Mouse (Mus musculus) kidney, embryonic 14.5 days (tissue): Measurements from ENCODE around the gene Rab3d. TPM values are rescaled to one million over a fixed set of nuclear protein-coding genes. Genes with fewer than 3 reads are reported as not detected.
A peak's percentile ranks its signal among the peaks of the same experiment; 100 is the strongest.

Source experiments
- ATAC-seq: fragments of 200-750 bp; cut with Nextera tagmentation; 2 replicates; pipeline ENCODE4 v1.8.0; 2017; ENCODE audit warnings: moderate number of reproducible peaks, mild to moderate bottlenecking, moderate TSS enrichment, moderate library complexity; ENCODE audit not compliant: low FRiP score, low TSS enrichment
- H3K27ac ChIP-seq: fragments of 300-500 bp; sonication (generic); 2 replicates; pipeline ENCODE4 v1.5.1; 2014; ENCODE audit warnings: low read depth, mild to moderate bottlenecking, low read length, moderate library complexity, mixed read lengths
- H3K27me3 ChIP-seq: fragments of 300-500 bp; sonication (generic); 2 replicates; pipeline ENCODE4 v1.6.1; 2014; ENCODE audit warnings: mild to moderate bottlenecking, low read length; ENCODE audit not compliant: control insufficient read depth, insufficient read depth
- H3K36me3 ChIP-seq: fragments of 300-500 bp; sonication (generic); 2 replicates; pipeline ENCODE4 v1.6.1; 2014; ENCODE audit warnings: low read length, mixed read lengths; ENCODE audit not compliant: control insufficient read depth, insufficient read depth
- H3K4me1 ChIP-seq: fragments of 300-500 bp; sonication (generic); 2 replicates; pipeline ENCODE4 v1.6.1; 2014; ENCODE audit warnings: low read length, mixed read lengths; ENCODE audit not compliant: control insufficient read depth, insufficient read depth
- H3K4me2 ChIP-seq: fragments of 300-500 bp; sonication (generic); replicated peaks from 2 replicates; pipeline ENCODE4 v1.6.1; 2014; ENCODE audit warnings: low read depth, mild to moderate bottlenecking, low read length
- H3K4me3 ChIP-seq: fragments of 300-500 bp; sonication (generic); 2 replicates; pipeline ENCODE4 v1.5.1; 2014; ENCODE audit warnings: mild to moderate bottlenecking, low read length
- H3K9ac ChIP-seq: fragments of 300-500 bp; sonication (generic); 2 replicates; pipeline ENCODE4 v1.6.1; 2014; ENCODE audit warnings: low read depth, mild to moderate bottlenecking, low read length, moderate library complexity
- H3K9me3 ChIP-seq: fragments of 300-500 bp; sonication (generic); 2 replicates; pipeline ENCODE4 v1.6.1; 2016; ENCODE audit warnings: low read length; ENCODE audit not compliant: control insufficient read depth
- WGBS: fragments of 180-500 bp; shearing (Covaris S2); extraction: QIAGEN DNeasy Blood & Tissue Kit; methylation state at CpG from one replicate; pipeline ENCODE4 v1.1.7; 2014; 5-methylcytosine and 5-hydroxymethylcytosine counted together
- polyA plus RNA-seq: library from polyadenylated mRNA; unstranded; fragments of >200 nt; fragmentation: Nextera tagmentation; extraction: Ambion mirVana; gene quantifications from 2 replicates; pipeline ENCODE4 v1.2.1, GENCODE M21; 2014

Gene Rab3d
- polyA plus RNA-seq, 1 experiment from 2014 or later = 8.3 TPM

DNA sequence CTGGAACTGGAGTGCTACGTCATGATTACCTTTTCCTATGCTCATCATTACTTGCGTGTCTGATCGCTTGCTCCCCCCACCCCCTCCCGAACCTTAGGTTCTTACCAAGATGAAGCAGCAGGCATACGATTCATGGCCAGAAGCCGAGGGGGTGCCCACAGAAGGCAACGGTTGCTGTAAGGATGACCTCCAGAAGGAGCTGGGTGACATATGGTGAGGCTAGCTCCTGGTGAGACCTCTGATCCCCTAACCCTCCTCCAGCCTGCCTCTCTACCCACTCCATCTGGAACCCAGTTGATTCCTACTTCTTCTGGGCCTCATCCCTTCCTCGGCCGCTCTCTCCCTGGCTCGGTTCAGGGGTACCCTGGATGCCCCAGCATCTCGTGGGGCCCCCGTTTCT, 16.0 kb upstream of the Rab3d start:
- no peaks in the 10 kb centered on the region for H3K4me1 ChIP-seq
- no peak overlapping the region for H3K27ac ChIP-seq
- no peaks in the 10 kb centered on the region for H3K36me3 ChIP-seq
- no peaks in the 10 kb centered on the region for H3K27me3 ChIP-seq
- no peak overlapping the region for H3K4me3 ChIP-seq
- no peak overlapping the region for H3K9ac ChIP-seq
- 87% methylated on average over 12 of the region's 12 CpGs for WGBS
- H3K9me3 ChIP-seq = no peaks in the 10 kb centered on the region
- no peak for ATAC-seq
- no peak overlapping the region for H3K4me2 ChIP-seq

DNA sequence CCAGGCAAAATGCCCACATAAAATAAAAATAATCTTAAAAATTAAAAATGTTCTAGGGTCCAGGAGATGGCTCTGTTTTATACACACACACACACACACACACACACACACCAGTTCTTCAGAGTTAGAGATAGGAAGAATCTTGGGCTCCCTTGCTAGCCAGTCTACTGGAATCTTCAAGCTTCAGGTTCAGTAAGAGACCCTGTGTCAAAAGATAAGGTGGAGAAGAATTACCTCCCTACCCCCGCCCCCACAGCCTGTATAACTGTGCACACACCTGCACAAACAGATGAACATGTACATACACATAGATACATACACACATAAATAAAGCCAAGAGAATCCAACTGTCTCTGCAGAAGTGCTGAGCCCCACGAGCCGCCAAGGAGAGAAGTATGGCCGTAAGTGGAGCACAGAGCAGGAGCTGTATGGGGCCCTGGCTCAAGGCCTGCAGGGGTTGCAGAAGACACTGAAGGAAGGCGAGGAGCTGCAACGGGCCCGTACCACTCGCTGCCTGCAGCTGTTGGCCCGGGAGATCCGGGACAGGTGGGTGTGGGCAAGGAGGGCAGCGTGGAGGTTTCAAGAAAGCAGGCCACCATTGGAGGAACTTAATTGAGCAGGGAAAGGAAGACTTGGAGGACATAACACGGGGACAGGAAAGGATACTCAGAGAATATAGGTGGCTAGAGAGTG, 14.6 kb upstream of the Rab3d start:
- Histone ChIP-seq H3K4me3 (no peak overlapping the region), H3K9me3 (no peaks in the 10 kb centered on the region), H3K4me1 (no peaks in the 10 kb centered on the region), H3K27ac (no peak overlapping the region), H3K36me3 (no peaks in the 10 kb centered on the region), H3K27me3 (no peaks in the 10 kb centered on the region), H3K4me2 (no peak overlapping the region), H3K9ac (no peak overlapping the region)
- no peak for ATAC-seq
- WGBS = 60% methylated on average over 12 of the region's 12 CpGs

DNA sequence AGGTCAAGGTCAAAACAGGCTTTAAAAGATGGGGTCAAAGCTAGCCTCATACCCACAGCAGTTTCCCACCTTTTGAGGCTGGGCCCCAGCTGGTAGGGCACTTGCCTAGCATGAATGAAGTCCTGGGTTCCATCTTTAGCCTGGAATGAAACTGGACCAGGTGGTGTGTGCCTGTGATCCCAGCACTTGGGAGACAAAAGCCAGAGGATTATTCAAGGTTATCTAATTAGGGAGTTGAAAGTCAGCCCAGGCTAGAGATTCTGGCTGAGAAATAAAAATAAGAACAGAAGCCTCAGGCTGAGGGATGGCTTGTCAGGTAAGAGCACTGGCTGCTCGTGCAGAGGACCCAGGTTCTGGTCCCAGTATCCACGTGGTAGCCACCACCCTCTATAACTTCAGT, 14.0 kb upstream of the Rab3d start:
- Histone ChIP-seq H3K9me3 (no peaks in the 10 kb centered on the region), H3K4me1 (no peaks in the 10 kb centered on the region), H3K36me3 (no peaks in the 10 kb centered on the region), H3K27ac (no peak overlapping the region), H3K4me3 (no peak overlapping the region), H3K9ac (no peak overlapping the region), H3K27me3 (no peaks in the 10 kb centered on the region), H3K4me2 (no peak overlapping the region)
- 73% methylated on average over 2 of the region's 2 CpGs for WGBS
- ATAC-seq = no peak

DNA sequence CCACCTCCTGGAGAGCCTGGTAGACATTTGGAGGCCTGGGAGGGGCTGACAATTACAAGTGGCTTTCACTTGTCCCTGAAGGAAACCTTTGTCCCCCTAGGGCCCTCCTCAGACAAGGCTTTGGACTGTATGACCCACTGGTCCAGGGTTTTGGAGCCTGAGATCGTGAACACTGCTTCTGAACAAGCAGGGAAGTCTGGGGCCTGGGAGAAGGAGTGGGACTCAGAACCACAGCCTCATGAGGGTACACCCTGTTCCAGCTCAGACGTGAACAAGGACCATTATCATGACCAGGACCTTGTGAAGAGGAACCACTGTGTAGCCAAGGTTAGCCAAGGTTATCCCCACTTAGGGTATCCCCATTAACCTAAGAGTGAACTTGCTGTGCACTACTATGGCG, 11.2 kb upstream of the Rab3d start:
- no peaks in the 10 kb centered on the region for H3K27me3 ChIP-seq
- H3K9ac ChIP-seq = no peak overlapping the region
- no peak overlapping the region for H3K4me2 ChIP-seq
- H3K9me3 ChIP-seq = no peaks in the 10 kb centered on the region
- H3K27ac ChIP-seq = no peak overlapping the region
- 71% methylated on average over 3 of the region's 3 CpGs for WGBS
- no peak overlapping the region for H3K4me3 ChIP-seq
- H3K4me1 ChIP-seq = peaks cover 9% of the 10 kb centered on the region
- H3K36me3 ChIP-seq = no peaks in the 10 kb centered on the region; the same call in 1 of the 2 replicates
- ATAC-seq = no peak

DNA sequence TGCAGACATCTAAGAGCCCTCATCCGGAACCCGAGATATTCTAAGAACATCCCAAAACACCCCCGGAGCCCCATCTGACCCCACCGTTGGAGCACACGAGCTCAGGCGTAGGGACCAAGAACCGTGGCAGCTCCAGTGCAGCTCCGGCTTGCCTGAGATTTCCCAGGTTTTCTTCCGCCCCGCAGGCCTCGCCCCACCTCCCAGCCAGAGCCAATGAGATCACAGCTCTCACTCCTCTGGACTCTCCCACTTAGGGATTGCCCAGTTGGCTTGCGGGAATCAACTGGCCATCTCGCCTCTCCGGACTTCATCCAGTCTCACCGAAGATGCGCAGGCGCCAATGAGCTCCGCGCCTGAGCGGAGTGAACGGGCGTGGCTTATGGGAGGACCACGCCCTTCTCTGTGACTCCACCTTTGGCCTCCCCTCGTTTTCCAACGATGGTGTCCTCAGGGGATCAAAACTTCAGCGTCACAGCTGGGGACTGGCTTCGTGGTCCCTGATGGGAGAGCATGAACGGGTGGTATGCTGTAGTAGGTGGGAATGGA, 9.3 kb upstream of the Rab3d start, which contains the start of the genes Ccdc159 and Tmem205:
Gene Ccdc159, plus strand, starts transcription at position 264 of the 546 bp plus-strand sequence.
Gene Tmem205, minus strand, starts transcription at position 349 of the 546 bp plus-strand sequence.
- peak within 1 kb of the TSS; percentile 46 for H3K4me3 ChIP-seq
- H3K4me1 ChIP-seq = peaks cover 9% of the 10 kb centered on the region
- H3K27me3 ChIP-seq = no peaks in the 10 kb centered on the region
- no peaks in the 10 kb centered on the region for H3K9me3 ChIP-seq
- H3K9ac ChIP-seq = peak within 1 kb of the TSS; percentile 65
- ATAC-seq = peak; percentile 98
- H3K36me3 ChIP-seq = no peaks in the 10 kb centered on the region; the same call in 1 of the 2 replicates
- WGBS = under 1% methylated on average over 28 of the region's 28 CpGs
- H3K27ac ChIP-seq = peak within 1 kb of the TSS; percentile 51; the same call in 1 of the 2 replicates
- H3K4me2 ChIP-seq = peak within 1 kb of the TSS; percentile 67

DNA sequence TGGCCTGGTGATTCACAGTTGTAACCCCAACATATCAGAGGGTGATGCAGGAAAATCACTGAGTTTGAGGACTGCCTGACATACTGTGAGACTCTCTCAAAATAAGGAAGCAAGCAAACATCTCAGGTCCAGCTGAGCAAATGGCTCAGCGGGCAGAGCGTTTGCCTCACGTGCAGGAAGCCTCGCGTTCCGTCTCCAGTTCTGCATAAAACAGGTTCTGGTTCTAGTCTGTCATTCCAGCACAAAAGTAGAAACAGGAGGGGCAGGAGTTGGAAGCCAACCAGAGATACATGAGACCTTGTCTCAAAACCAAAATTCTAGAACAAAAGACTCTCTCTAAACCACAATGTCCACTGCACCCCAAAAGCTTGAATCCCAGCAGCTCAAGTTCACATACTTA, 8.8 kb upstream of the Rab3d start:
- Histone ChIP-seq H3K4me2 (peak overlapping the region; percentile 67), H3K4me1 (peaks cover 9% of the 10 kb centered on the region), H3K9me3 (no peaks in the 10 kb centered on the region), H3K4me3 (peak overlapping the region; percentile 46), H3K9ac (peak overlapping the region; percentile 65), H3K27me3 (no peaks in the 10 kb centered on the region), H3K27ac (peak overlapping the region; percentile 39; the same call in 1 of the 2 replicates), H3K36me3 (no peaks in the 10 kb centered on the region; the same call in 1 of the 2 replicates)
- no peak for ATAC-seq
- WGBS = 3% methylated on average over 6 of the region's 6 CpGs

DNA sequence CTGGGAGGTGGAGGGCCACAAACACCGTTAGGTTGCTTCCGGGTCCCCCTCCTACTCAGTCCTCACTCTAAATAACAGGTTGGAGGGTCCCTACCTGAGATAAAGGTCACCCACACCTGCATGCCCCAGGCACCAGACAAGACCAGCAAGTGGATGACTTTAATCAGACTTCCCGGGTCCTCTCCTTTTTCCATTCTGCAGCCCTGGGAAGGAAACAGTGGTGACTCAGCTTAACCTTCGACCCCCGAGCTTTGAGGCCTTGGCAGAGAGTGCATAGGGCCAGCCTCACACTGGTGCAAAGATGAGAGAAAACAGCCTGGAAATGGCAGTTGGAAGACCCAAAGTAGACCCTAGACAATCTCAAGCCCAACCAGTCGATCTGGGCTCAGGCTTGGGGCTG, 8.2 kb upstream of the Rab3d start:
- no peaks in the 10 kb centered on the region; the same call in 1 of the 2 replicates for H3K36me3 ChIP-seq
- no peaks in the 10 kb centered on the region for H3K27me3 ChIP-seq
- no peak overlapping the region for H3K27ac ChIP-seq
- peak overlapping the region; percentile 67 for H3K4me2 ChIP-seq
- peak overlapping the region; percentile 65 for H3K9ac ChIP-seq
- H3K9me3 ChIP-seq = no peaks in the 10 kb centered on the region
- no peak for ATAC-seq
- 71% methylated on average over 6 of the region's 6 CpGs for WGBS
- peaks cover 9% of the 10 kb centered on the region for H3K4me1 ChIP-seq
- H3K4me3 ChIP-seq = peak overlapping the region; percentile 46; the same call in 1 of the 2 replicates

DNA sequence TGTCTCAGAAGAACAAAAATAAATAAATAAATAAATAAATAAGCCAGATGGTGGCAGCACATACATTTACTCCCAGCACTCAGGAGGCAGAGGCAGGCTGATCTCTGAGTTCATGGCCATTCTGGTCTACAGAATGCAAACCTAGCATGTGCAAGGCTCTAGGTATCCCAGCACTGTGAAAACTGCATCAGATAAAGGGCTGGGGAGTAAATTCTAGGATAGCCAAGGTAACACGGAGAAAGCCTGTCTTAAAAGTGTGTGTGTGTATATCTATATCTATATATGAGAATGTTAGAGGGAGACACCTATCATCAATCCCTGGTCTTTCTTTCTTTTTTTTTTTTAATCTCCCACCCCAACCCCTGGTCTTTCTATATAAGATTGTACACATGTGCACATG, 7.5 kb upstream of the Rab3d start:
- no peaks in the 10 kb centered on the region for H3K9me3 ChIP-seq
- peaks cover 9% of the 10 kb centered on the region for H3K4me1 ChIP-seq
- ATAC-seq = no peak
- no peak overlapping the region for H3K27ac ChIP-seq
- H3K9ac ChIP-seq = no peak overlapping the region
- 94% methylated on average over 1 of the region's 1 CpGs for WGBS
- no peaks in the 10 kb centered on the region; the same call in 1 of the 2 replicates for H3K36me3 ChIP-seq
- H3K4me2 ChIP-seq = no peak overlapping the region
- no peak overlapping the region for H3K4me3 ChIP-seq
- no peaks in the 10 kb centered on the region for H3K27me3 ChIP-seq

DNA sequence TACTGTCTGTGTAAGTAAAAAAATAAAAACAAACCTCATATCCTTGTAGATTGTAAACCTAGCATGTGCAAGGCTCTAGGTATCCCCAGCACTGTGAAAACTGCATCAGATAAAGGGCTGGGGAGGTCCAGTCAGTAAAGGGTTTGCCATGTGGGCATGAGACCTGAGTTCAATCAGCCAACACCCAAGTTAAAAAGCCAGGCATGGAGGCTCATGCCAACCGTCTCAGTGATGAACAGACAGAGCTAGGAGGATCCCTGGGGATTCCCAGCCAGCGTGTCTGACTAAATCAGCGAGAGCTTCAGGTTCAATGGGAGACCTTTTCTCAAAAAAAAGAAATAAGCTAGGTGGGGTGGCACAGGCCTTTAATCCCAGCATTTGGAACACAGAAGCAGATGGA, 7.0 kb upstream of the Rab3d start:
- no peaks in the 10 kb centered on the region; the same call in 1 of the 2 replicates for H3K36me3 ChIP-seq
- ATAC-seq = no peak
- H3K4me1 ChIP-seq = peaks cover 9% of the 10 kb centered on the region
- no peaks in the 10 kb centered on the region for H3K27me3 ChIP-seq
- H3K9ac ChIP-seq = no peak overlapping the region
- H3K4me2 ChIP-seq = no peak overlapping the region
- no peaks in the 10 kb centered on the region for H3K9me3 ChIP-seq
- H3K4me3 ChIP-seq = no peak overlapping the region
- H3K27ac ChIP-seq = no peak overlapping the region
- WGBS = 94% methylated on average over 3 of the region's 3 CpGs
